Mouse (Mus musculus): ENCODE measurements around the gene Dpt.

DNA sequence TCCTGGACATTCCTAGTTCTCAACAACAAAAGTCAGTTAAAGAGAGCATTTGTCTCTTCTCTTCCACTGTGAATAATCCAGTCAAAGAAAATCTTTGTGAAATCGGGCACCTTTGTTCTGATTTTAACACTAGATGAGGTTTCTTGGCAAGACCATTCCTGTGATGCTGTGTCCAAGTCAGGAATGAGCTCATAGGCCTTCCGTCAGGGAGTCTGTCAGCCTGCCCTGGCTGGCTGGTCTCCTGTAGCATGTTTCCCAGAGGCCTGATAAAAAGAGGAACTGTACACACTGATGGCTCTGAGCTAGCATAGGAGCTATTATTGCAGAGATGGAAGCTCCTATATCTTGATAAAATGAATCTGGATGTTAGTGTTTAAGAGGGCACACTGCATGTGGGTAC is 17.8 kb downstream of the Dpt start:
- no peak for TF ChIP-seq CTCF (IDR thresholded peaks at IDR 0.05; ENCODE audit: extremely low read depth, insufficient read depth, insufficient read length, insufficient replicate concordance)
- no peak for TF ChIP-seq POLR2A (IDR thresholded peaks at IDR 0.05; ENCODE audit: low read depth, low read length)
